Mouse (Mus musculus) stomach, embryonic 15.5 days (tissue): ENCODE results near the gene Atxn7l1. TPM values are rescaled to one million over a fixed set of nuclear protein-coding genes. Genes with fewer than 3 reads are reported as not detected.

Experiments used
- ATAC-seq: fragments of 200-750 bp; cut with Nextera tagmentation; 2 replicates; pipeline ENCODE4 v1.8.0; 2017; ENCODE audit warnings: low read depth, moderate number of reproducible peaks, moderate TSS enrichment; ENCODE audit not compliant: insufficient read depth, low FRiP score
- H3K27ac ChIP-seq: fragments of 300-500 bp; sonication (generic); 2 replicates; pipeline ENCODE4 v1.5.1; 2015; ENCODE audit warnings: mild to moderate bottlenecking, inconsistent platforms
- H3K27me3 ChIP-seq: fragments of 300-500 bp; sonication (generic); replicated peaks from 2 replicates; pipeline ENCODE4 v1.6.1; 2015; ENCODE audit warnings: inconsistent platforms
- H3K36me3 ChIP-seq: fragments of 300-500 bp; sonication (generic); 2 replicates; pipeline ENCODE4 v1.6.1; 2015; ENCODE audit warnings: inconsistent platforms
- H3K4me1 ChIP-seq: fragments of 300-500 bp; sonication (generic); 2 replicates; pipeline ENCODE4 v1.6.1; 2015; ENCODE audit warnings: inconsistent platforms
- H3K4me2 ChIP-seq: fragments of 300-500 bp; sonication (generic); 2 replicates; pipeline ENCODE4 v1.6.1; 2015; ENCODE audit warnings: mild to moderate bottlenecking, inconsistent platforms
- H3K4me3 ChIP-seq: fragments of 300-500 bp; sonication (generic); replicated peaks from 2 replicates; pipeline ENCODE4 v1.5.1; 2015; ENCODE audit warnings: inconsistent platforms
- H3K9ac ChIP-seq: fragments of 300-500 bp; sonication (generic); 2 replicates; pipeline ENCODE4 v1.6.1; 2015; ENCODE audit warnings: inconsistent platforms
- H3K9me3 ChIP-seq: fragments of 300-500 bp; sonication (generic); 2 replicates; pipeline ENCODE4 v1.6.1; 2016; ENCODE audit warnings: inconsistent platforms
- WGBS: fragments of 180-500 bp; shearing (Covaris S2); methylation state at CpG from one replicate; pipeline ENCODE4 v1.1.7; 2015; 5-methylcytosine and 5-hydroxymethylcytosine counted together
- polyA plus RNA-seq: library from polyadenylated mRNA; unstranded; fragments of >200 nt; fragmentation: Nextera tagmentation; extraction: Ambion mirVana; gene quantifications from 2 replicates; pipeline ENCODE4 v1.2.1, GENCODE M21; 2015

The Atxn7l1 gene
- polyA plus RNA-seq, 1 experiment from 2014 or later: 13.1 TPM

- no peaks in the 10 kb centered on the region for H3K36me3 ChIP-seq
- WGBS: 78% methylated on average over 10 of the region's 10 CpGs
- H3K27me3 ChIP-seq: no peaks in the 10 kb centered on the region
- H3K4me3 ChIP-seq: no peak overlapping the region
- H3K27ac ChIP-seq: no peak overlapping the region
- ATAC-seq: no peak
- H3K9me3 ChIP-seq: no peaks in the 10 kb centered on the region
- H3K4me2 ChIP-seq: no peak overlapping the region
- no peak overlapping the region for H3K9ac ChIP-seq
- no peaks in the 10 kb centered on the region for H3K4me1 ChIP-seq
Observed at GRCm38 (mm10) chr12:33336561-33337125, 189.2 kb downstream of the Atxn7l1 start.

- H3K27ac ChIP-seq: no peak overlapping the region
- 57% methylated on average over 4 of the region's 4 CpGs for WGBS
- H3K36me3 ChIP-seq: no peaks in the 10 kb centered on the region
- no peak overlapping the region for H3K4me3 ChIP-seq
- H3K9ac ChIP-seq: no peak overlapping the region
- no peak overlapping the region for H3K4me2 ChIP-seq
- no peaks in the 10 kb centered on the region for H3K27me3 ChIP-seq
- H3K4me1 ChIP-seq: no peaks in the 10 kb centered on the region
- ATAC-seq: no peak
- no peaks in the 10 kb centered on the region for H3K9me3 ChIP-seq
Observed at GRCm38 (mm10) chr12:33337289-33337688, 189.8 kb downstream of the Atxn7l1 start.

- Histone ChIP-seq H3K4me2 (no peak overlapping the region), H3K9ac (no peak overlapping the region), H3K4me1 (no peaks in the 10 kb centered on the region), H3K4me3 (no peak overlapping the region), H3K36me3 (no peaks in the 10 kb centered on the region), H3K27me3 (no peaks in the 10 kb centered on the region), H3K9me3 (no peaks in the 10 kb centered on the region), H3K27ac (no peak overlapping the region)
- 31% methylated on average over 5 of the region's 5 CpGs for WGBS
- ATAC-seq: no peak
Observed at GRCm38 (mm10) chr12:33338170-33338569, 190.7 kb downstream of the Atxn7l1 start.

- 83% methylated on average over 4 of the region's 4 CpGs for whole genome bisulfite sequencing
- Histone ChIP-seq H3K36me3 (no peaks in the 10 kb centered on the region), H3K4me3 (no peak overlapping the region), H3K9me3 (no peaks in the 10 kb centered on the region), H3K27me3 (no peaks in the 10 kb centered on the region), H3K9ac (no peak overlapping the region), H3K27ac (no peak overlapping the region), H3K4me1 (peaks cover 6% of the 10 kb centered on the region; the same call in 1 of the 2 replicates), H3K4me2 (no peak overlapping the region)
- no peak for ATAC-seq
Observed at GRCm38 (mm10) chr12:33339822-33340221, 192.3 kb downstream of the Atxn7l1 start.

GRCm38 (mm10) chr12:33340698-33341097 lies 193.2 kb downstream of the Atxn7l1 start:
- H3K27ac ChIP-seq: no peak overlapping the region
- 89% methylated on average over 6 of the region's 6 CpGs for WGBS
- H3K4me2 ChIP-seq: no peak overlapping the region
- H3K4me1 ChIP-seq: peaks cover 15% of the 10 kb centered on the region; the same call in 1 of the 2 replicates
- no peaks in the 10 kb centered on the region for H3K27me3 ChIP-seq
- H3K4me3 ChIP-seq: no peak overlapping the region
- H3K9me3 ChIP-seq: no peaks in the 10 kb centered on the region
- ATAC-seq: no peak
- H3K36me3 ChIP-seq: no peaks in the 10 kb centered on the region
- no peak overlapping the region for H3K9ac ChIP-seq

- H3K4me2 ChIP-seq: no peak overlapping the region
- no peaks in the 10 kb centered on the region for H3K36me3 ChIP-seq
- H3K9ac ChIP-seq: no peak overlapping the region
- peak; percentile 27; the same call in 1 of the 2 replicates for ATAC-seq
- H3K27ac ChIP-seq: no peak overlapping the region
- WGBS: 72% methylated on average over 17 of the region's 17 CpGs
- H3K9me3 ChIP-seq: no peaks in the 10 kb centered on the region
- H3K27me3 ChIP-seq: no peaks in the 10 kb centered on the region
- no peak overlapping the region for H3K4me3 ChIP-seq
- peaks cover 18% of the 10 kb centered on the region; the same call in 1 of the 2 replicates for H3K4me1 ChIP-seq
Observed at GRCm38 (mm10) chr12:33341351-33341892, 193.9 kb downstream of the Atxn7l1 start.

- 0 out of 2 replicates have a peak overlapping the region, but pooled peaks have one; percentile 13 for H3K27ac ChIP-seq
- H3K27me3 ChIP-seq: no peaks in the 10 kb centered on the region
- peak overlapping the region; percentile 40 for H3K4me2 ChIP-seq
- ATAC-seq: peak; percentile 63; the same call in 1 of the 2 replicates
- WGBS: 20% methylated on average over 25 of the region's 25 CpGs
- no peak overlapping the region for H3K9ac ChIP-seq
- H3K4me1 ChIP-seq: peaks cover 18% of the 10 kb centered on the region; the same call in 1 of the 2 replicates
- no peaks in the 10 kb centered on the region for H3K9me3 ChIP-seq
- H3K4me3 ChIP-seq: no peak overlapping the region; the same call in 1 of the 2 replicates
- H3K36me3 ChIP-seq: 0 out of 2 replicates have a peak, but pooled peaks cover 11% of the 10 kb centered on the region
Observed at GRCm38 (mm10) chr12:33344970-33345772, 197.7 kb downstream of the Atxn7l1 start.

GRCm38 (mm10) chr12:33345773-33346435 lies 198.4 kb downstream of the Atxn7l1 start:
- H3K9ac ChIP-seq: no peak overlapping the region
- no peak for ATAC-seq
- H3K4me3 ChIP-seq: no peak overlapping the region
- WGBS: 57% methylated on average over 23 of the region's 23 CpGs
- peaks cover 18% of the 10 kb centered on the region; the same call in 1 of the 2 replicates for H3K4me1 ChIP-seq
- no peaks in the 10 kb centered on the region for H3K27me3 ChIP-seq
- peaks cover 16% of the 10 kb centered on the region; the same call in 1 of the 2 replicates for H3K36me3 ChIP-seq
- no peaks in the 10 kb centered on the region for H3K9me3 ChIP-seq
- H3K4me2 ChIP-seq: no peak overlapping the region
- H3K27ac ChIP-seq: no peak overlapping the region

GRCm38 (mm10) chr12:33352671-33353070 lies 205.2 kb downstream of the Atxn7l1 start:
- 61% methylated on average over 4 of the region's 4 CpGs for WGBS
- H3K4me2 ChIP-seq: no peak overlapping the region
- ATAC-seq: no peak
- H3K27me3 ChIP-seq: no peaks in the 10 kb centered on the region
- no peak overlapping the region for H3K4me3 ChIP-seq
- H3K4me1 ChIP-seq: no peaks in the 10 kb centered on the region
- H3K27ac ChIP-seq: no peak overlapping the region
- H3K36me3 ChIP-seq: peaks cover 16% of the 10 kb centered on the region; the same call in 1 of the 2 replicates
- no peaks in the 10 kb centered on the region for H3K9me3 ChIP-seq
- no peak overlapping the region for H3K9ac ChIP-seq

- H3K27me3 ChIP-seq: no peaks in the 10 kb centered on the region
- H3K9me3 ChIP-seq: no peaks in the 10 kb centered on the region
- no peak overlapping the region for H3K4me3 ChIP-seq
- ATAC-seq: no peak
- H3K4me2 ChIP-seq: no peak overlapping the region
- H3K27ac ChIP-seq: no peak overlapping the region
- no peaks in the 10 kb centered on the region for H3K4me1 ChIP-seq
- 89% methylated on average over 10 of the region's 10 CpGs for WGBS
- H3K36me3 ChIP-seq: no peaks in the 10 kb centered on the region
- H3K9ac ChIP-seq: no peak overlapping the region
Observed at GRCm38 (mm10) chr12:33358345-33358744, 210.9 kb downstream of the Atxn7l1 start.

GRCm38 (mm10) chr12:33359209-33359608 lies 211.7 kb downstream of the Atxn7l1 start:
- H3K4me3 ChIP-seq: no peak overlapping the region
- H3K4me1 ChIP-seq: no peaks in the 10 kb centered on the region
- H3K9ac ChIP-seq: no peak overlapping the region
- H3K27me3 ChIP-seq: no peaks in the 10 kb centered on the region
- no peak overlapping the region for H3K27ac ChIP-seq
- no peak overlapping the region for H3K4me2 ChIP-seq
- WGBS: 89% methylated on average over 7 of the region's 7 CpGs
- no peak for ATAC-seq
- 0 out of 2 replicates have a peak, but pooled peaks cover 3% of the 10 kb centered on the region for H3K36me3 ChIP-seq
- no peaks in the 10 kb centered on the region for H3K9me3 ChIP-seq
